Mouse (Mus musculus) stomach, postnatal 0 days (tissue): ENCODE data around the gene Sypl2. TPM values are rescaled to one million over a fixed set of nuclear protein-coding genes. Genes with fewer than 3 reads are reported as not detected.
"Not testable (repeated sequence)": the region's sequence is repeated elsewhere in the genome, so short reads cannot be mapped to it uniquely, and the experiment has no call there.

Source experiments
- ATAC-seq: fragments of 200-750 bp; cut with Nextera tagmentation; 2 replicates; pipeline ENCODE4 v1.8.0; 2017; ENCODE audit not compliant: low FRiP score, low TSS enrichment
- DNase-seq: peaks from one replicate; pipeline ENCODE4 v3.0.0-alpha.2; 2016; ENCODE audit warnings: low spot score
- H3K27ac ChIP-seq: fragments of 300-500 bp; sonication (generic); replicated peaks from 2 replicates; pipeline ENCODE4 v1.5.1; 2014; ENCODE audit warnings: mild to moderate bottlenecking, control low read depth
- H3K27me3 ChIP-seq: fragments of 300-500 bp; sonication (generic); 2 replicates; pipeline ENCODE4 v1.6.1; 2014; ENCODE audit warnings: low read length; ENCODE audit not compliant: control insufficient read depth, insufficient read depth
- H3K36me3 ChIP-seq: fragments of 300-500 bp; sonication (generic); 2 replicates; pipeline ENCODE4 v1.6.1; 2014; ENCODE audit warnings: low read length, mixed read lengths; ENCODE audit not compliant: control insufficient read depth, insufficient read depth
- H3K4me1 ChIP-seq: fragments of 300-500 bp; sonication (generic); replicated peaks from 2 replicates; pipeline ENCODE4 v1.6.1; 2014; ENCODE audit warnings: antibody characterized with exemption; ENCODE audit not compliant: control insufficient read depth, insufficient read depth
- H3K4me2 ChIP-seq: fragments of 300-500 bp; sonication (generic); replicated peaks from 2 replicates; pipeline ENCODE4 v1.6.1; 2014; ENCODE audit warnings: low read depth, mild to moderate bottlenecking, control low read depth, moderate library complexity
- H3K4me3 ChIP-seq: fragments of 300-500 bp; sonication (generic); 2 replicates; pipeline ENCODE4 v1.5.1; 2014; ENCODE audit warnings: low read depth, low read length, control low read depth
- H3K9ac ChIP-seq: fragments of 300-500 bp; sonication (generic); 2 replicates; pipeline ENCODE4 v1.6.1; 2014; ENCODE audit warnings: mild to moderate bottlenecking, low read length, control low read depth, mixed read lengths
- H3K9me3 ChIP-seq: fragments of 300-500 bp; sonication (generic); 2 replicates; pipeline ENCODE4 v1.6.1; 2016; ENCODE audit warnings: low read length; ENCODE audit not compliant: control insufficient read depth
- CTCF ChIP-seq: IDR thresholded peaks from 2 replicates; pipeline ENCODE4 v1.5.1; 2016; ENCODE audit warnings: antibody characterized with exemption, low read depth, mild to moderate bottlenecking, moderate library complexity
- EP300 ChIP-seq: optimal IDR thresholded peaks from 2 replicates; pipeline ENCODE3; 2016; ENCODE audit warnings: antibody characterized with exemption
- WGBS: fragments of 180-500 bp; shearing (Covaris S2); extraction: QIAGEN DNeasy Blood & Tissue Kit; methylation state at CpG from one replicate; pipeline ENCODE4 v1.1.7; 2014; 5-methylcytosine and 5-hydroxymethylcytosine counted together
- polyA plus RNA-seq: library from polyadenylated mRNA; unstranded; fragments of >200 nt; fragmentation: Nextera tagmentation; extraction: Ambion mirVana; gene quantifications from 2 replicates; pipeline ENCODE4 v1.2.1, GENCODE M21; 2015

Gene Sypl2
- polyA plus RNA-seq, 1 experiment from 2014 or later = 0.04 TPM

GRCm38 (mm10) chr3:108241243-108241839 is 14.9 kb upstream of the Sypl2 start:
- TF ChIP-seq EP300 (no peak), CTCF (no peak)
- Histone ChIP-seq H3K4me2 (no peak overlapping the region), H3K27me3 (no peaks in the 10 kb centered on the region), H3K4me3 (no peak overlapping the region), H3K9me3 (no peaks in the 10 kb centered on the region), H3K36me3 (no peaks in the 10 kb centered on the region), H3K9ac (no peak overlapping the region), H3K4me1 (no peaks in the 10 kb centered on the region), H3K27ac (no peak overlapping the region)
- DNase-seq = no peak
- WGBS = 94% methylated on average over 3 of the region's 3 CpGs
- no peak for ATAC-seq

- not testable (repeated sequence) for H3K4me2 ChIP-seq, H3K27me3 ChIP-seq, H3K9me3 ChIP-seq, ATAC-seq, H3K4me3 ChIP-seq, H3K9ac ChIP-seq, H3K4me1 ChIP-seq, DNase-seq, H3K36me3 ChIP-seq, H3K27ac ChIP-seq
- TF ChIP-seq CTCF = peak; percentile 41
- WGBS = 84% methylated on average over 4 of the region's 4 CpGs
Measured at GRCm38 (mm10) chr3:108237474-108238102, 11.1 kb upstream of the Sypl2 start.

GRCm38 (mm10) chr3:108231646-108232045 is 5.2 kb upstream of the Sypl2 start:
- Histone ChIP-seq H3K9ac (no peak overlapping the region), H3K27me3 (no peaks in the 10 kb centered on the region), H3K27ac (no peak overlapping the region), H3K4me1 (no peaks in the 10 kb centered on the region), H3K9me3 (no peaks in the 10 kb centered on the region), H3K36me3 (no peaks in the 10 kb centered on the region), H3K4me3 (no peak overlapping the region), H3K4me2 (no peak overlapping the region)
- TF ChIP-seq EP300 = no peak
- TF ChIP-seq CTCF = no peak
- 78% methylated on average over 4 of the region's 4 CpGs for WGBS
- no peak for ATAC-seq
- no peak for DNase-seq

DNA sequence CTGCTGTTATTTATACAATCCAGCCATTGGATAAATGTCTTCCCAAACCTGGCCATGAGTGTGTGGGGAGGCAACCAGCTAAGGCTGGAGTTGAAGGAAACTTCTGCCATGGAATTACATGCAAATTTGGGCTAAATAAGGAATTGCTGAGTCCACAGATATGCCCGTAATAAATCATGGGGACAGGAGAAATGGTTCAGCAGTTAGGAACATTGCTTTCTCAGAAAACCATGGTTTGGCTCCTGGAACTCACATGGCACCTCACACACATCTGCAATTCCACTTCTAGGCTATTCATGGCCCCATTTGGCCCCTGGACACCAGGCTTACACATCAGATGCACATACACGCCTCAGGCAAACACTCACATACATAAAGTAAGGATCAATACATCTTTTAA is 1.1 kb upstream of the Sypl2 start:
- Histone ChIP-seq H3K27ac (no peak overlapping the region), H3K4me1 (no peaks in the 10 kb centered on the region), H3K27me3 (peaks cover 3% of the 10 kb centered on the region; the same call in 1 of the 2 replicates), H3K9ac (no peak overlapping the region), H3K36me3 (no peaks in the 10 kb centered on the region), H3K9me3 (no peaks in the 10 kb centered on the region), H3K4me3 (no peak overlapping the region), H3K4me2 (no peak overlapping the region)
- ATAC-seq (no peak), DNase-seq (no peak)
- no peak for TF ChIP-seq EP300
- TF ChIP-seq CTCF = no peak
- WGBS = 77% methylated on average over 2 of the region's 2 CpGs

- peak; percentile 39 for DNase-seq
- Histone ChIP-seq H3K9me3 (no peaks in the 10 kb centered on the region), H3K4me1 (no peaks in the 10 kb centered on the region), H3K4me3 (peak overlapping the region; percentile 44), H3K27me3 (peaks cover 3% of the 10 kb centered on the region; the same call in 1 of the 2 replicates), H3K27ac (no peak overlapping the region), H3K4me2 (peak overlapping the region; percentile 75), H3K36me3 (no peaks in the 10 kb centered on the region), H3K9ac (peak overlapping the region; percentile 54)
- TF ChIP-seq EP300 = no peak
- no peak for TF ChIP-seq CTCF
- peak; percentile 56 for ATAC-seq
- 4% methylated on average over 61 of the region's 67 CpGs for WGBS
Measured at GRCm38 (mm10) chr3:108225711-108226557, 514 bp downstream of the Sypl2 start.
